Mouse (Mus musculus) 416B (cell line): ENCODE data around the gene Nudt11.
"Not testable (repeated sequence)": the region's sequence is repeated elsewhere in the genome, so short reads cannot be mapped to it uniquely, and the experiment has no call there.

Source experiments
- DNase-seq: peaks from one replicate; pipeline ENCODE4 v3.0.0; 2011; ENCODE audit warnings: low read depth

Gene Nudt11

DNA sequence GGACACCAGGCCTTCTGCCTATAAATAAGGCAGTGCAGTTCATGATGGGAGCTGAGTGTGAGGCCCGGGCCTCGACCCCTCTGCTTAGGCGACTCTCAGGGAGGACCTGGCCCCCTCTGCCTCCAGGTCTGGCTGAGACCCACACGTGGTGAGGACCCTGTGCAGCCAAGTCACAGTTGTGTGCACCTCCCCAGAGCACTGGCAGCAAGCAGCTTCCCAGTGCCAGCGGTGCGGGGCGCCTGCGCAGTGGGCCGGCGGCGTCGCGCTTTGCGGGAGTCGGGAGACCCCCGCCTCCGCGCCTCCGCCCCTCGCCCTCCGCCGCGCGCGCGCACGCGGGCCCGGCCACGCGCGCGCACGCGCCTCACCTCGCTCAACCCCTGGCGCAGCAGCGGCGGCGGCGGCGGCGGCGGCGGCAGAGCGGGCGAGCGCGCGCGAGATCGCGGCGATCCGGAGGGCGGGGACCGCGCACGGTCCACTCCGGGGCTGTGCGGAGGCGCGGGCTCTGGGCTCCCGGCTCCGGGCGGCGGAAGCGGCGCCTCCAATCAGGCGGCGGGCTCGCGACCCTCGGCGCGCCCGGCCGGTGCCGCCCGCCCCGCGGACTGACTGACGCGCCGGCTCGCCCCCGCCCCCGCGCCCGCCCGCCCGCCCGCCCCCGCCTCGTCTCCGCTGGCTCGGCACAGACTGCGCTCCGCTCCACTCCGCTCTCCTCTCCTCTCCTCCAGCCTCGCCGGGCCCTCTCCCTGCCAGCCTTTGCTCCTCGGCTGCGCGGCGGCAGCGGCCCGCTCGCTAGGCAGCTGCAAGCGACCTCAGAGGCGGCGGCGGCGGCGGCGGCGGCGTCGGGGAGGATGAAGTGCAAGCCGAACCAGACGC is at the start of gene Nudt11:
Gene Nudt11, plus strand, starts transcription at position 388 of the 870 bp plus-strand sequence.
- DNase-seq, result not testable (repeated sequence)

DNA sequence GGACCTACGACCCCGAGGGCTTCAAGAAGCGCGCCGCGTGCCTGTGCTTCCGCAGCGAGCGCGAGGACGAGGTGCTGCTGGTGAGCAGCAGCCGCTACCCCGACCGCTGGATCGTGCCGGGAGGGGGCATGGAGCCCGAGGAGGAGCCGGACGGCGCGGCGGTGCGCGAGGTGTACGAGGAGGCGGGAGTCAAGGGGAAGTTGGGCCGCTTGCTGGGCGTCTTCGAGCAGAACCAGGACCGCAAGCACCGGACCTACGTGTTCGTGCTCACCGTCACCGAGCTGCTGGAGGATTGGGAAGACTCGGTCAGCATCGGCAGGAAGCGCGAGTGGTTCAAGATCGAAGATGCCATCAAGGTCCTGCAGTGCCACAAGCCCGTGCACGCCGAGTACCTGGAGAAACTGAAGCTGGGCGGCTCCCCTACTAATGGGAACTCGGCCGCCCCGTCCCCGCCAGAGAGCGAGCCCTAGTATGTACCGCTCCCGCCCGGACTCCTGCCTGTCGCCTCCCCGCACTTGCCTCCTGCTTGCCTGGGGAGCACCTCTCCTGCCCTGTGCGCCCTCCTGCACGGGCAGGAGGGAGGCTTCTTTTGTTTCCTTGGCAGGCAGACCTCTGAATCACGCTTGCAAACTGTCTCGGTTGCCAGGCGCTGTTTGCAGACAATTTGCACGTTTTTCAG is 822 bp downstream of the Nudt11 start:
- DNase-seq, result not testable (repeated sequence)

DNA sequence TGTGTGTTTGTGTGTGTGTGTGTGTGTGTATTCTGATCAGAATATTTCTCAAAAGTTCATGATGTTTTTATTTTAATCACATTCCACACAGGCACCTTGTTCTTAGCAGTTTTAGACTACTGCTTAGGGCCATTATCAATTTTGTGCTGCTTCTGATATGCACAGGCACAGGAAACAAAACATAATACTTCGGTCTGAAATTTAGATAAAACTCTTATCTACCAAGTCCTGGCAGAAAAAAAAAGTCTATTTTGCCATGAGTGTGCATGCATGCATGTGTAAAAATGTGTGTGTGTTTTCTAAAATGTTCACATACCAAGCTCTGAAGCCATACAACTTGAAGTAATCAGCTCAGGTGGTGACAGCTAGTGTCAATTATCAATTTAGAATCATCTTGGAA is 14.3 kb downstream of the Nudt11 start:
- no peak for DNase-seq

DNA sequence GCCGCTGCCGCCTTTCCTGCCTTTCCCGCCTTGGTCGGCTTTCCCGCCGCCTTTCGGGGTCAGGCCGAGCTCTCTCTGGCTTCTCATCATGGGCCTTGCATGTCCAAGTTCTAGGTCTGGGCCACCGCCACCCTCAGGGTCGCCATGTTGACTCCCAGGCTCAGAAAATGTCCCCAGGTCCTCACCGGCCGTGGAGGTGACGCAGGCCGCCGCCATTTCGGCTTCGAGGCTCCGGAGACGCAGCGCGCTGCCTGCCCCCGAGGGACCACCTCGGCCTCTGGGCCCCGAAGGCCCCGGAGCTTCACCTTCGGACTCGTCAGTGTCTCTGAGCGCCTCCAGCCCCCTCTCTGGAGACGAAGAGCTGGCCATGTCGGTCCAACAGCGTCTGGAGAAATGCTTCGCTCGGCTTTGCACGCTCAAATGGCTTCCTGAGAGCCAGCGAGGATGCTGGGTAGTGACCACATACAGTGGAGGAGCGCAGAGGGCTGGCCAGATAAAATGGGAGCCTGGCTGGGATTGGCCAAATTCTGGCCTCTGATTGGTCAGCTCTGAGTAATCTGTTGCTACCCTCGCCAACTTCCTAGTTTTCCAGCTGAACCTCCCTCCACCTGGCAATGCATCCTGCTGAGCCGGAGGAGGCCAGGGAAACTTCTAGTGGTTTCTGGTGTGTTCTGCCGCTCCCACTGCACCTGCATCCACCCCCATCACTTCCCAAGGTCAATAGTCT is 35.9 kb downstream of the Nudt11 start, which contains the start of gene AU022751:
Gene AU022751, minus strand, starts transcription at position 466 of the 727 bp plus-strand sequence.
- no peak for DNase-seq

DNA sequence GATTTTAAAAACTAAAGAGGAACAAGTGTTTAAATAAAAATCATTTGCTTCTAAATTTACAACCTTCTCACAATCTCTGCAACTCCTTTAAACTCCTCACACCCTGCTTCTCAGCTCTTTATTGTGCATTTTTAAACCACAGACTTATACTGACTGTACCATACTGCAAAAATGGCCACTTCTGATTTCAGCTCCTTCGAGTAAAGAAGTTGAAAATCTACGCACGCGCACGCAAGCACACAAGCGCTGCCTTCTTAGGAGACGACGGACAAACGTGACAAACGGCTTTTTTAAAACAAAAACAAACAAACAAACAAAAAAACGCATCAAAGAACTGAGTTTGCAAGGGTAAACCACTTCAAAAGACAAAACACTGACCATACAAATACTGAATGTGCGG is 44.3 kb downstream of the Nudt11 start:
- no peak for DNase-seq

DNA sequence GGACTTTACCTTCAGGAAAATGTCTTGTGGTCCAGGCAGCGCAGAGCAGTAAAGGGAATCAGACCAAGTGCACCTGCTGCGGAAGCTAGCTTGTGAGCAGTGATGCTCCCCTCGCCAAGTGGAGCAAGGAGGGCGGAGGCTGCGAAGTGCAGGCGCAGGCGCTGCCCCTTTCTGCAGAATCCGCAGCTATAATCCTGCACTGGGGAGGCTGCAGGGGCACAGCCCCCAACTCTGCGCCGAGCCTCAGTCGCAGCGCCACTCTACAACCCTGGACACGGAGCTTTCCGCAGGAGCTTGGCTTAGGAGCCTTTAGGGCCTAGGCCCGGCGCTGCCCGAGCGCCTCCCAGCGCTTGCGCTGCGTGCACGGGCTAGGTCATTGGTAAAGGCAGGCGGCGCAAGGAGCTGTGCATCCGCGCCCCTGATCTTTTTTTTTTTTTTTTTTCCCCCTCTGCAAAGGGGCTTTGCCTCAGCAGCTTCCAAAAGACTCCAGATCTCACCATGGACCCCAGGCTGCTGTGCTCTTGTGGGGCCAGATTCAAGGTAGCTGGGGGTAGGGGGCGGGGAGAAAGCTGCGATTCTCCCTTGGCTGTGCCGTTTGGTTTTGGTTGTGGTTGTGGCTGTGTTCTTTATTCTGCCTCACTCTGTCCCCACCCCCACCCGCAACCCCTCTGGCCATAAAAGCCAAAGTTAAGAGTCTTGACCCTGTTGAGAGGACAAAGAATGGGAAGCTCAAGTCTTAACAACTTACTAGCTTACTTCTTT is 44.9 kb downstream of the Nudt11 start:
- no peak for DNase-seq
